Mouse (Mus musculus) left cerebral cortex, postnatal 36 days (tissue): ENCODE measurements at regions not wholly inside any gene's neighbourhood (a gene's known extent, or its start where the extent isn't known, plus 50 kb on each side); places are given as distances from the start of the nearest gene placed in this dataset.
"Not testable (repeated sequence)": the region's sequence is repeated elsewhere in the genome, so short reads cannot be mapped to it uniquely, and the experiment has no call there.

Experiments
- DNase-seq, 2 experiments: peaks; one replicate each; pipeline ENCODE4 v3.0.0; 2021 to 2022; ENCODE audit warnings: low spot score in 2 of 2, mixed read lengths in 1 of 2
- intact Hi-C: fragments of 180-260 bp; cut with DNase I; formaldehyde crosslinking; loops from one replicate; pipeline ENCODE4 v1.15.1; 2025

DNA sequence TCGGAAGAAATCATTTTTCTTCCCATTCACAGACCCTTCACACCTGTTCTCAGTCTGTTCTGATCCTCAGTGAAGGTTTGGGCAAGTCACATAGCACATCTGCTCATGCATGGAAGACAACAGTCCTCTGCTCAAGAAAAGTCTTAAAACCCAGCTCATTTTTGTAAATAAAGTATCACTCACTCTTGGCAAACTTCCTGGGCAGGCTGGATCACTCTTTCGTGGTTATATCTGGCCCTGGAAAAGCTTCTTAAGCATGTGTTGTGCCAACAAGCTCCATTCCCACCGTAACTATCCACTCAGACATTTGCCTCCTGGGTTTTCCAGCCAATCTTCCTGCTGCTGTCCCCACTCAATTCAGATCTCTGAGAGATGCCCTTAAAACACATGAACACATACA is 103.2 kb upstream of the Cep85l start:
- DNase-seq, result no peak
- intact Hi-C loops, result no loop called here

DNA sequence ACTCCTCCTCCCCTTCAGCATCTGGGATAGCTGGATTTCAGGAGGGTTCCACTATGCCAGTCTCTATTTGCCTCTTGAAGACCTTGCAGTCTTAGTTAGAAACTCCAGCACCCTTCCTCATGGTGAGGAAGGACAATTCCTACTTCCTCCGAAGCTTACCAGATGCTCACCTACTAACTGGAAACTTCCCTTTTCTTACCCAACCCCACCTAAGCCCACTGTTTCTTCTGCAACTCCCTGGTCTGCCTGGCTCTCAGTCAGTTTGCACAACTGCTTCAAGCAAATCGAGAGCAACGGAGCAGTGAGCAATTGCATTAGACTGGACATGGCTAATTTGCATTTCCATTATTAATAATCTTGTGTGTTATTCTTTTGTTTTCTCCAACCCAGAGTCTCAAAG is 90.5 kb upstream of the Cep85l start:
- DNase-seq, result no peak
- intact Hi-C loops, result no loop called here

GRCm38 (mm10) chr10:53469611-53470010 is 89.9 kb upstream of the Cep85l start:
- DNase-seq, result no peak
- intact Hi-C loops, result no loop called here

DNA sequence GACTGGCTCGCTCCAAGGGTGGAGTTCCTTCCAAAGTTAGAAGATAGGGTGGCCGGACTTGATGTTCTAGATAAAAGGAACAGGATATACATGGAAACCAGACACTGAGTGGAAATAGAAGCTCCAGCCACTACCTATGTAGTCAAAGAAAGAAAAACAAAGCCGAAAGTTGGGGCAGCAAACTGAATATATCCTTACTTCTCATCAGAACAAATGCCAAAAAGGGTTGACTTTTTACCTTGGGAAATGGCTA is 88.5 kb upstream of the Cep85l start:
- DNase-seq, result no peak
- intact Hi-C loops, result no loop called here

GRCm38 (mm10) chr10:53467472-53468292 is 87.9 kb upstream of the Cep85l start:
- intact Hi-C loops, result no loop called here
- no peak for DNase-seq

DNA sequence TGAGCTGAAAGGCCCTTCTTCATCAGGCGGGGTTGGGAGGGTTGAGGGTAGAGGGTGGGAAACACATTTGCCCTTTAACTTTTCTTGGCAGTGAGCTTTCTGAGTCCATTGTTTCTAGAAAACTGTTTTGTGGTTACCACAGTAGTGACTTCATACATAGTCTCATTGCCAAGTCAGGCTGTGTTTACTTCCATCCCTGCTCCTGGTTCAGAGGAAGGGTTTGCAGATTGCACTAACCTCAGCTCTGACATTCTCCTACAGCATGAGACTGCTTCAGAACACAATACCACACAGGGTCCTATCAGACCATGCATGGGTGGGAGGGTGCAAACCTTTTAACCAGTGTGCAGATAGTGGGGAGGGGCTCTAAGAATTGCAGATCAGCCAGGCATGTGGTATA is 87.1 kb upstream of the Cep85l start:
- intact Hi-C loops, result no loop called here
- DNase-seq, result no peak

DNA sequence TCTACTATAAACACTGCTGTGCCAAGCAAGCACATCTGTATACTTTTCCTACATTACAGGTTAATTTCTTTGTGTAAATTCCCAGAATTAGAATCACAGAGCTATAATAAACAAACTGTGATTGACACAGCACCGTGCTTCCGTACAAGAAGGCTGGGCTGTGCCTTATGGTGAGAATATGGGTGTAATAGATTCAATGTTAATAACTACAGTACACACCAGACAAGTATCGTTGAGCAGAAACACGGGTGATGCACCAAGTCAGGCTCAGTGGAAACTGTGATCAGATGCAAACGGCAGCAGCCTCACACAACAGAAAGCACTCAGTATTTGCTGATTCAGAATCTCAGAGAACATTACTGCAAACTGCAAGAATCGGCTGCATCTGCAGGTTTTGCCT is 86.5 kb upstream of the Cep85l start:
- intact Hi-C loops, result no loop called here

GRCm38 (mm10) chr10:53464581-53464980 is 84.8 kb upstream of the Cep85l start:
- intact Hi-C loops, result no loop called here
- no peak for DNase-seq

More for the DNA sequence above, 86.5 kb upstream of the Cep85l start:
- DNase-seq, result no peak

DNA sequence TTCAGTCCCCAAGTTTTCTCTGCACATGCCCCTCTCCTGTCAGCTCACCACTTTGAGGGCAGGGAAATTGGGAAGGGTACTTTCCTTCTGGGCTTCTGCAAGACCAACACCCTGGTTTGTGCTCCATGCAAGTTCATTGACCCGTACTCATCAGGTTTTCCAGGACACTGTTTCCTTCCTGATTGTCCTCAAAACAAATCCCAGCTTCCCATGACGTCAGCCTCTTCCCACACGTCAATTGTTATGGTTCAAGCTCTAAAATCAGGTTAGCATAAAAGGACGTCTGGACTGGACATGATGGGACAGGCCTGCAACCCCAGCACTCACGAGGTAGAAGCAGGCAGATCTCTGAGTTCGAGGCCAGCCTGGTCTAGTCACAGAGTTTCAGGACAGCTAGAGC is 84.3 kb upstream of the Cep85l start:
- intact Hi-C loops, result no loop called here

GRCm38 (mm10) chr10:53463471-53463870 is 83.7 kb upstream of the Cep85l start:
- DNase-seq, result no peak
- intact Hi-C loops, result no loop called here

More for the DNA sequence above, 84.3 kb upstream of the Cep85l start:
- no peak for DNase-seq

GRCm38 (mm10) chr10:53462449-53463308 is 82.9 kb upstream of the Cep85l start:
- intact Hi-C loops, result no loop called here
- no peak for DNase-seq

DNA sequence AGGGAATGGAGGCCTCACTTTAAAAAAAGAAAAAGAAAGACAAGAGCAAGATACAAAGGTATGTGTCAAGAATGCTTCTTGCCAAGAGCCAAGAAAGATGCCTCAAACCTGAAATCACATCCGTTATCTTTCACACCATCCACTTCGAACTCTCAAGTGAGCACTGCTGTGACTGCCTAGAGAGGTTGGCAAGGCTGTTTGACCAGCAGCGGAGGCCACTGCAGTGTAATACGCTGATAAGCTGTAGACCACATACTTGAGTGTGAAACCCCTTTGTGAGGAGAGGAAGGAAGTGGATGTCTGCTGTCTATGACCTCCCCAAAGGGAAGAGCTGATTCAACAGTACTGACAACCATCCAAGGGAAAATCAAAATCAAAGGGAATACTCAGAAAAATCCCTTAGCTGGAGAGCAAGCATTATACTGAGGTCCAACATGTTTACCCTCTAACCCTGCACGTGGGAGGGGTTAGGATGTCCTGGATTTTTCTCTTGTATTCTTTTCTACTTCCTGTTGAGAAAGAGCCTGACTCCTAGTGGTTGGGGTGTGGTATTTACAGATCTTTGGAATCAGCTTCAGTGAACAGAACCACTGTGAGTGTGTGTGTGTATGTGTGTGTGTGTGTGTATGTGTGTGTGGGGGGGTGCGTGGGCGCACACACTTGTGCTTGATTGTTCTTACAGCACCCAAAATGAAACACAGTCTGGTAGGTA is 81.5 kb upstream of the Cep85l start:
- no peak for DNase-seq
- intact Hi-C loops, result no loop called here

DNA sequence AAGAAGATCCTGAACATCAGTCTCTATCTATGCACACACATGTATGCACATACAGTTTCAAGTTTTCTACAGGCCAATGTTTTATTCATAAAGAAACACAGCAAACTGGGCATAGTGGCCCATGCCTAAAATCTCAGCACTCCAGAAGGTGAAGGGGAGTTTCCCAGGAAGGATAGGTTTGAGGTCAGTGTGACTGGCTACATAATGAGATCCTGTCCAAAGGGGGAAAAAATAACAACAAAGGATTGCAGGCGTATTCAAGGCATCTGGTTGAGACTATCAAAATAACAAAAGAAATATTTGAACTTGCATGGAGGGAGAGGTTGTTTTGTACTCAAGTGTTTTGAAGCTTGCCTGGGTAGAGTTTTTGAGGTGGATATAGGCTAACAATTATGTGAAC is 80.0 kb upstream of the Cep85l start:
- DNase-seq, intact Hi-C loops: not testable (repeated sequence)

GRCm38 (mm10) chr10:53456027-53456713 is 76.4 kb upstream of the Cep85l start:
- no peak for DNase-seq
- intact Hi-C loops, result no loop called here

DNA sequence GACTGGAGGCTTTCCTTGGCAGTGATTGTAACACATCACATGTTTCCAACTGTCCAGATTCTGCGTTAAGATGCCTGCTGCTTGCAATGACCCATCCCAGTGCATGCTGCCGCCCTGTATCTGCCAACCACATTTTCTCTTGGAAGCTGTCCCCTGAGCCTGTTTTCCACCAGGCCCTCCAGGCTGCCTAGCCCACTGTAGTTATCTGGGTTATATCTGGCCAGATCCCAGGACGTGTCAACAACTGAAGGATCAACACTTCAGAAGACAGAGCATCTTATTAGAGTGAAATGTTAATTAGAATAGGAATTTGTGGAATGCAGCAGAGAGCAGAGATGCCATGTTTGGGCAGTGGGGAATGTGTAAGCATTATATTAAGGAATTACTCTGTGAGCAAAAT is 65.0 kb upstream of the Cep85l start:
- intact Hi-C loops, result no loop called here
- DNase-seq, result no peak

DNA sequence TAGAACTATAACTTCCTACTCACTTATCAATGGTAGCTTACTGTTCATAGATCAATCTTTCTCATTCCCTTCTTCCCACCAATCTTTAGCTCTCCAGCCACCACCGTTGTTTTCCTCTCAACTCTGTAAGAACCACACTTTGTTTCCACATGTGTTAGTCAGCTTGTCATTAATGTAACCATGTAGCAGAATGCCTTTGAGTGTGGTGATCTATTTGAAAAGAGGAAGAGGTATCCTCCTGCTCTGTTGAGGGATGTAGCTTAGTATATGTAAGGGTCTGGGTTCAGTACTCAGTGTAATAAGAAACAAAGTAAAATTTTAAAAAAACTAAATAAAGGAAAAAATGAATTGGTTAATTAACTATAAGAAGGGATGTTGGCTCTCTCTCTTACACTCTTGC is 63.7 kb upstream of the Cep85l start:
- intact Hi-C loops, result no loop called here
- DNase-seq, result no peak

DNA sequence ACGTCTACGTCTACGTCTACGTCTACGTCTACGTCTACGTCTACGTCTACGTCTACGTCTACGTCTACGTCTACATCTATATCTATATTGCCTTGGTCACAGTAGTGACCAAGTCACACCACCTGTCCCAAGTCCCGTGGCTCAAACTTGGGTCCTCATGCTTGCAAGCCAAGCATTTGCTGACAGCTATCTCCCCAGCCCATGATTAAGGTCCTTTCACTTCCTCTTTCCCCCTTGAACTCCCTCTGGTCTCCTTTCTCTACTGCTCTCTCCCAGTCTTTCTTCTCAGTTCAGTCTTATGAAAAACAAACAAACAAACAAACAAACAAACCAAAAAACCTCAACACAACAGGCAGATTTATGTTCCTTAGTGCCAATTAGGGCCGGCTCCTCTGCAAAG is 63.2 kb upstream of the Cep85l start:
- intact Hi-C loops, result no loop called here
- DNase-seq, result no peak

DNA sequence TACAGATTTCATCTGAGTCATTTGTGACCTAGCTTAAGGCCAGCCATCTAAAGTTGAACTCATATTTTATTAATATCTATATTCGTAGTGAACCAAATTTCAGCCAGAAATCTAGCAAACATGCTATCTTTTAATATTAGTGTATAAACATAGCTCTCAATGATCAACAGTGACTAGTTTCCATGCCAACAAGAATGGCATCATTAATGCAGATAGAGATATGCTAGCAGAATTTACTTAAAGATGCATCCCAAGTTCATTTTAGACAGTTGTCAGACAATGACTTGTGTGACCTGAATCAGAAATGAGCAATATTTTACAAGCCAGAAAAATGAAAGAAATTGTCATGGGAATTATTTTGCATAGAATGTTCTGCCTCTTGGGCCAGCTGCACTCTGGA is 60.5 kb upstream of the Cep85l start:
- no peak for DNase-seq
- intact Hi-C loops, result no loop called here

- intact Hi-C loops, result no loop called here
- DNase-seq, result no peak
These were observed 58.6 kb upstream of the Cep85l start for GRCm38 (mm10) chr10:53438388-53438787.

DNA sequence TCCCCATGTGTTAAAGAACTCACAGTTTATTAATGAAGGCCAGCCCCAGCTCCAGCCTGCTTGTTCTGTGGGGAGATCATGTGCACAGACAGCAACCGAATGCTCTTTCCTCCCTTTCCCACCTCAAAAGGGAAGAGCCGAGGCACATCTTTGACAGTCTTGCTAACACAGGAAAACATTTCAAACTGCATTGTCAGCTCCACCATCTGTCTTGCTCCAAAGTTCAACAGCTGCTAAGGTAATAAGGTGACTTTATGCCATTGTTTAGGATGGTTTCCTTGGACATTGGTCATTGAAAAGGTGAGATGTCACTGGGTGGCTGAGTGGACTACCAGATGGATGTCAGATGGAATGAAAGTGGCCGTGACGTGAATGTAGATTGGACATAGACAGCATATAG is 58.0 kb upstream of the Cep85l start:
- intact Hi-C loops, result no loop called here

More for the DNA sequence above, 58.0 kb upstream of the Cep85l start:
- DNase-seq, result no peak
